Mouse (Mus musculus) neural tube, embryonic 15.5 days (tissue): ENCODE data around the gene Pram1. TPM values are rescaled to one million over a fixed set of nuclear protein-coding genes. Genes with fewer than 3 reads are reported as not detected.

Experiments
- ATAC-seq: fragments of 200-750 bp; cut with Nextera tagmentation; 2 replicates; pipeline ENCODE4 v1.8.0; 2017; ENCODE audit warnings: mild to moderate bottlenecking, moderate TSS enrichment, moderate library complexity; ENCODE audit not compliant: low FRiP score
- H3K27ac ChIP-seq: fragments of 300-500 bp; sonication (generic); replicated peaks from 2 replicates; pipeline ENCODE4 v1.5.1; 2015; ENCODE audit warnings: mild to moderate bottlenecking, inconsistent platforms
- H3K27me3 ChIP-seq: fragments of 300-500 bp; sonication (generic); replicated peaks from 2 replicates; pipeline ENCODE4 v1.6.1; 2015; ENCODE audit warnings: inconsistent platforms
- H3K36me3 ChIP-seq: fragments of 300-500 bp; sonication (generic); 2 replicates; pipeline ENCODE4 v1.6.1; 2015; ENCODE audit warnings: inconsistent platforms
- H3K4me1 ChIP-seq: fragments of 300-500 bp; sonication (generic); 2 replicates; pipeline ENCODE4 v1.6.1; 2015; ENCODE audit warnings: inconsistent platforms
- H3K4me2 ChIP-seq: fragments of 300-500 bp; sonication (generic); 2 replicates; pipeline ENCODE4 v1.6.1; 2015; ENCODE audit warnings: inconsistent platforms, mild to moderate bottlenecking, moderate library complexity
- H3K4me3 ChIP-seq: fragments of 300-500 bp; sonication (generic); replicated peaks from 2 replicates; pipeline ENCODE4 v1.5.1; 2015; ENCODE audit warnings: mild to moderate bottlenecking, inconsistent platforms
- H3K9ac ChIP-seq: fragments of 300-500 bp; sonication (generic); replicated peaks from 2 replicates; pipeline ENCODE4 v1.6.1; 2015; ENCODE audit warnings: mild to moderate bottlenecking, inconsistent platforms
- H3K9me3 ChIP-seq: fragments of 300-500 bp; sonication (generic); replicated peaks from 2 replicates; pipeline ENCODE4 v1.6.1; 2016; ENCODE audit warnings: inconsistent platforms
- WGBS: fragments of 180-500 bp; shearing (Covaris S2); methylation state at CpG from one replicate; pipeline ENCODE4 v1.1.7; 2015; ENCODE audit warnings: mixed read lengths; 5-methylcytosine and 5-hydroxymethylcytosine counted together
- polyA plus RNA-seq: library from polyadenylated mRNA; unstranded; fragments of >200 nt; fragmentation: Nextera tagmentation; extraction: Ambion mirVana; gene quantifications from 2 replicates; pipeline ENCODE4 v1.2.1, GENCODE M21; 2015

The Pram1 gene
- polyA plus RNA-seq, 1 experiment from 2014 or later, result 0.61 TPM

- WGBS, result 76% methylated on average over 12 of the region's 12 CpGs
- Histone ChIP-seq H3K9me3 (no peaks in the 10 kb centered on the region), H3K36me3 (peaks cover 18% of the 10 kb centered on the region), H3K4me3 (peak overlapping the region; percentile 78), H3K4me2 (peak overlapping the region; percentile 81), H3K4me1 (peaks cover 27% of the 10 kb centered on the region), H3K27me3 (no peaks in the 10 kb centered on the region), H3K9ac (peak overlapping the region; percentile 85), H3K27ac (peak overlapping the region; percentile 99)
- peak; percentile 18 for ATAC-seq
Measured at GRCm38 (mm10) chr17:33629487-33630125, 8.2 kb upstream of the Pram1 start.

- Histone ChIP-seq H3K4me3 (no peak overlapping the region), H3K9me3 (no peaks in the 10 kb centered on the region), H3K9ac (no peak overlapping the region), H3K36me3 (peaks cover 18% of the 10 kb centered on the region), H3K27me3 (no peaks in the 10 kb centered on the region), H3K27ac (no peak overlapping the region), H3K4me1 (peaks cover 27% of the 10 kb centered on the region), H3K4me2 (peak overlapping the region; percentile 81)
- 88% methylated on average over 13 of the region's 13 CpGs for WGBS
- ATAC-seq, result no peak
Measured at GRCm38 (mm10) chr17:33630171-33630895, 7.5 kb upstream of the Pram1 start.

- H3K27me3 ChIP-seq, result no peaks in the 10 kb centered on the region
- WGBS, result 92% methylated on average over 9 of the region's 9 CpGs
- peaks cover 27% of the 10 kb centered on the region for H3K4me1 ChIP-seq
- no peak for ATAC-seq
- H3K4me2 ChIP-seq, result no peak overlapping the region
- H3K9me3 ChIP-seq, result no peaks in the 10 kb centered on the region
- H3K9ac ChIP-seq, result no peak overlapping the region
- H3K27ac ChIP-seq, result no peak overlapping the region
- H3K36me3 ChIP-seq, result peaks cover 18% of the 10 kb centered on the region
- H3K4me3 ChIP-seq, result no peak overlapping the region
Measured at GRCm38 (mm10) chr17:33631236-33631635, 6.6 kb upstream of the Pram1 start.

- peaks cover 18% of the 10 kb centered on the region for H3K36me3 ChIP-seq
- H3K4me2 ChIP-seq, result no peak overlapping the region
- H3K9ac ChIP-seq, result no peak overlapping the region
- H3K27ac ChIP-seq, result no peak overlapping the region
- no peak for ATAC-seq
- WGBS, result 82% methylated on average over 5 of the region's 5 CpGs
- H3K9me3 ChIP-seq, result no peaks in the 10 kb centered on the region
- H3K4me3 ChIP-seq, result no peak overlapping the region
- H3K27me3 ChIP-seq, result no peaks in the 10 kb centered on the region
- peaks cover 27% of the 10 kb centered on the region for H3K4me1 ChIP-seq
Measured at GRCm38 (mm10) chr17:33631796-33632195, 6.1 kb upstream of the Pram1 start.

GRCm38 (mm10) chr17:33637038-33637437 lies 818 bp upstream of the Pram1 start:
- WGBS, result 85% methylated on average over 2 of the region's 2 CpGs
- H3K4me1 ChIP-seq, result no peaks in the 10 kb centered on the region
- H3K9me3 ChIP-seq, result no peaks in the 10 kb centered on the region
- no peaks in the 10 kb centered on the region for H3K27me3 ChIP-seq
- no peak overlapping the region for H3K9ac ChIP-seq
- H3K4me3 ChIP-seq, result no peak overlapping the region
- H3K27ac ChIP-seq, result no peak overlapping the region
- H3K36me3 ChIP-seq, result peaks cover 27% of the 10 kb centered on the region
- H3K4me2 ChIP-seq, result no peak overlapping the region
- ATAC-seq, result no peak

- no peak for ATAC-seq
- Histone ChIP-seq H3K9ac (no peak overlapping the region), H3K4me3 (no peak overlapping the region), H3K27me3 (no peaks in the 10 kb centered on the region), H3K9me3 (no peaks in the 10 kb centered on the region), H3K36me3 (peaks cover 43% of the 10 kb centered on the region), H3K4me2 (no peak overlapping the region), H3K4me1 (no peaks in the 10 kb centered on the region), H3K27ac (no peak overlapping the region)
- 61% methylated on average over 6 of the region's 6 CpGs for WGBS
Measured at GRCm38 (mm10) chr17:33639743-33640142, 1.9 kb downstream of the Pram1 start.

- Histone ChIP-seq H3K4me3 (no peak overlapping the region), H3K4me2 (no peak overlapping the region), H3K9me3 (no peaks in the 10 kb centered on the region), H3K4me1 (no peaks in the 10 kb centered on the region), H3K27ac (no peak overlapping the region), H3K36me3 (peaks cover 80% of the 10 kb centered on the region), H3K27me3 (no peaks in the 10 kb centered on the region), H3K9ac (no peak overlapping the region)
- no peak for ATAC-seq
- 94% methylated on average over 4 of the region's 4 CpGs for WGBS
Measured at GRCm38 (mm10) chr17:33644068-33644467, 6.2 kb downstream of the Pram1 start.

GRCm38 (mm10) chr17:33645073-33645472 lies 7.2 kb downstream of the Pram1 start:
- no peak overlapping the region for H3K4me2 ChIP-seq
- no peak overlapping the region for H3K9ac ChIP-seq
- no peaks in the 10 kb centered on the region for H3K27me3 ChIP-seq
- no peak overlapping the region for H3K27ac ChIP-seq
- H3K4me1 ChIP-seq, result no peaks in the 10 kb centered on the region
- no peak for ATAC-seq
- 98% methylated on average over 8 of the region's 8 CpGs for WGBS
- H3K9me3 ChIP-seq, result no peaks in the 10 kb centered on the region
- peaks cover 82% of the 10 kb centered on the region for H3K36me3 ChIP-seq
- H3K4me3 ChIP-seq, result no peak overlapping the region

- H3K4me1 ChIP-seq, result no peaks in the 10 kb centered on the region
- no peak overlapping the region for H3K9ac ChIP-seq
- H3K27ac ChIP-seq, result no peak overlapping the region
- no peaks in the 10 kb centered on the region for H3K27me3 ChIP-seq
- H3K9me3 ChIP-seq, result no peaks in the 10 kb centered on the region
- H3K36me3 ChIP-seq, result peaks cover 85% of the 10 kb centered on the region
- H3K4me3 ChIP-seq, result no peak overlapping the region
- no peak for ATAC-seq
- H3K4me2 ChIP-seq, result no peak overlapping the region
- WGBS, result 98% methylated on average over 34 of the region's 34 CpGs
Measured at GRCm38 (mm10) chr17:33649781-33650475, 12.1 kb downstream of the Pram1 start.

- H3K4me2 ChIP-seq, result no peak overlapping the region
- H3K9me3 ChIP-seq, result no peaks in the 10 kb centered on the region
- 0 out of 2 replicates have a peak, but pooled peaks cover 6% of the 10 kb centered on the region for H3K4me1 ChIP-seq
- 94% methylated on average over 3 of the region's 3 CpGs for WGBS
- ATAC-seq, result no peak
- no peak overlapping the region for H3K9ac ChIP-seq
- H3K27ac ChIP-seq, result no peak overlapping the region
- H3K36me3 ChIP-seq, result peaks cover 43% of the 10 kb centered on the region
- H3K4me3 ChIP-seq, result no peak overlapping the region
- H3K27me3 ChIP-seq, result no peaks in the 10 kb centered on the region
Measured at GRCm38 (mm10) chr17:33666813-33667212, 29.0 kb downstream of the Pram1 start.

GRCm38 (mm10) chr17:33669681-33670080 lies 31.8 kb downstream of the Pram1 start:
- Histone ChIP-seq H3K4me2 (no peak overlapping the region), H3K36me3 (peaks cover 30% of the 10 kb centered on the region), H3K27ac (no peak overlapping the region), H3K9ac (no peak overlapping the region), H3K9me3 (no peaks in the 10 kb centered on the region), H3K4me3 (no peak overlapping the region), H3K27me3 (no peaks in the 10 kb centered on the region), H3K4me1 (0 out of 2 replicates have a peak, but pooled peaks cover 6% of the 10 kb centered on the region)
- ATAC-seq, result no peak
- 89% methylated on average over 3 of the region's 3 CpGs for WGBS

GRCm38 (mm10) chr17:33673837-33674236 lies 36.0 kb downstream of the Pram1 start:
- no peak overlapping the region for H3K4me3 ChIP-seq
- H3K27me3 ChIP-seq, result no peaks in the 10 kb centered on the region
- no peaks in the 10 kb centered on the region for H3K9me3 ChIP-seq
- H3K36me3 ChIP-seq, result peaks cover 24% of the 10 kb centered on the region
- H3K4me1 ChIP-seq, result 0 out of 2 replicates have a peak, but pooled peaks cover 7% of the 10 kb centered on the region
- no peak overlapping the region for H3K27ac ChIP-seq
- no peak overlapping the region for H3K4me2 ChIP-seq
- no peak overlapping the region for H3K9ac ChIP-seq
- no peak for ATAC-seq
- WGBS, result 95% methylated on average over 1 of the region's 1 CpGs
